Mouse (Mus musculus) liver, adult 2 months (tissue): Measurements from ENCODE around the gene Mogat2.

Experiments
- CTCF ChIP-seq: fragments of 200-500 bp; IDR thresholded peaks from 2 replicates; pipeline ENCODE4 v1.5.1; 2011; ENCODE audit warnings: low read depth, low read length, control low read depth
- POLR2A ChIP-seq: fragments of 200-500 bp; IDR thresholded peaks from 2 replicates; pipeline ENCODE4 v1.6.1; 2011; ENCODE audit warnings: low read length, control low read depth; ENCODE audit not compliant: insufficient read depth; ENCODE audit errors: extremely low read depth

- TF ChIP-seq CTCF, result no peak
- TF ChIP-seq POLR2A, result no peak
These were observed 25.4 kb downstream of the Mogat2 start for GRCm38 (mm10) chr7:99213056-99213455.
